Mouse (Mus musculus): ENCODE results near the gene Unc119b. TPM values are rescaled to one million over a fixed set of nuclear protein-coding genes. Genes with fewer than 3 reads are reported as not detected.
A peak's percentile ranks its signal among the peaks of the same experiment; 100 is the strongest.
"Not testable (repeated sequence)": the region's sequence is repeated elsewhere in the genome, so short reads cannot be mapped to it uniquely, and the experiment has no call there.

Gene Unc119b
- total RNA-seq, 2 experiments from 2014 or later: 31.1 to 32.2 TPM

- DNase-seq (ENCODE audit: low spot score in 2 of 2): peak; percentile 99
Measured at GRCm38 (mm10) chr5:115158040-115158983, 23.5 kb upstream of the Unc119b start, which contains the start of gene Mlec. Gene Mlec (minus strand): TSS chr5:115158179.

DNA sequence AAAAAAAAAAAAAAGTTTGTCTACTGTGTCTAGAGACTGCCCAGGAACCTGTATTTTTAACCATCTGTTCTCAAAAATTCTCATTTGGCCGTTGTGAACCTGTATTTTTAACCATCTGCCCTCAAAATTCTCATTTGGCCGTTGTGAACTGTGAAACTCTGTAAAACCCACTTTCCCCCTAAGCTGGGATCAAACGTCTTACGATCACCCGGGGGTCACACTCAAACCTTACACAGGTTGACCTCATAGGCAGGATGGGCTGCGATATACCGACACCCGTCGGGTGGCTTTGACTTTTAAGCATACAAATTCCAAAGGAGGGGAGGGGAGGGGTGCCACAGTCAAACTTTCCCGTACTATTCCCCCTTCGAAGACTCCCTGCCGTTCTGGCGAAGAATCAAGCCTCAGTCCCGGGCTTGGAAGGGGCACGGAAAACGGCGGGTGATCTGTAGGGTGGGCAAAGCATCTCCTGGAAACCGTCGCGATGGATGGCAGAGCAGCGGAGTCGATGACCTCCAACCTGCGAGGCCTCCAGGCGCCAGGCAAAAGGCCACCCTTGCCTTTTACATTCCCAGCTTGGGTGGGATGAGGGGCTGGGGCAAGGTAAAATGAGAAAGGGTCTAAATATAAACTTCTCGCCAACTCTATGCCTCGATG, 22.3 kb upstream of the Unc119b start:
- DNase-seq (ENCODE audit: low spot score in 2 of 2): no peak

- DNase-seq (ENCODE audit: low spot score in 2 of 2): no peak
Measured at GRCm38 (mm10) chr5:115156401-115156800, 21.6 kb upstream of the Unc119b start.

DNA sequence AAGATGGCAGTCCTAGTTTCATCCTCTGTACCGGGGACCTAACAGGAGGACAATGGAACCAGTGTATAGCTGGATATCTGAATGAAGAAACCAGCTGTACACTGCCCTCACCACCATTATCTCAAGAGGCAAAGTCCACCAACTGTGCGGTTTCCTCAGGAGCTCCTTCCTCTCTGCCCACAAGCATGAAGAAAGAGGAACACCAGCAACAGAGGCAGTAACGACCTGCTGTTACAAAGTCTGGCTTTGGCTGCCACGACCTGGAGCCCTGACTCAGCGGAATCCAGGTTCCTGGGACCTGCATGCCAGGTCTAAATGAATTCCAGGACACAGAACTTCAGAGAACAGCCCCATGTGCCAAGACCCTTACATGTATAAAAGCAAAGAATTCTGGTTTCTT, 21.1 kb upstream of the Unc119b start:
- no peak for DNase-seq (ENCODE audit: low spot score in 2 of 2)

- DNase-seq (ENCODE audit: low spot score in 2 of 2): no peak
Measured at GRCm38 (mm10) chr5:115155156-115155631, 20.4 kb upstream of the Unc119b start.

GRCm38 (mm10) chr5:115152132-115152956, 17.6 kb upstream of the Unc119b start:
- no peak for DNase-seq (ENCODE audit: low spot score in 2 of 2)

DNA sequence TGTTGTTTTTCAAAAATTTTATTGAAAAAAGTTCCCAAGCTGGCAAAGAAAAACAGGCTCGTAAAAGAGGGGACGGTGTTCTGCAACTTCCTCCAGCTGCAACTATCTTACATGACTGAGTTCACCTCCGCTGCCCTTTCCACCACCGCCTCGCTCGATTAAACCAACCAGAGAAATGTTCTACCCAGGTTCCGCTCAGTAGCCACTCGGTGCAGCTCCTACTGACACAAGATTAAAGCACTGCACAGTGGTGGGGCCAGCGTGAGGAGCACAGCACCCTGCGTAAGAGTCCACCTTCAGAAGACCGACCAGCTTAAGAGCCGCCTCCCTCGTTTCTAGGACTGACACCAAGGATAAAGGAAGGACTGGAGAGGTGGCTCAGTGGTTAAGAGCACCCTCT, 16.7 kb upstream of the Unc119b start:
- DNase-seq (ENCODE audit: low spot score in 2 of 2): no peak

GRCm38 (mm10) chr5:115150991-115151390, 16.2 kb upstream of the Unc119b start:
- no peak for DNase-seq (ENCODE audit: low spot score in 2 of 2)

GRCm38 (mm10) chr5:115149675-115150459, 15.1 kb upstream of the Unc119b start:
- DNase-seq (ENCODE audit: low spot score in 2 of 2): no peak

GRCm38 (mm10) chr5:115148872-115149271, 14.1 kb upstream of the Unc119b start:
- DNase-seq (ENCODE audit: low spot score in 2 of 2): not testable (repeated sequence)

DNA sequence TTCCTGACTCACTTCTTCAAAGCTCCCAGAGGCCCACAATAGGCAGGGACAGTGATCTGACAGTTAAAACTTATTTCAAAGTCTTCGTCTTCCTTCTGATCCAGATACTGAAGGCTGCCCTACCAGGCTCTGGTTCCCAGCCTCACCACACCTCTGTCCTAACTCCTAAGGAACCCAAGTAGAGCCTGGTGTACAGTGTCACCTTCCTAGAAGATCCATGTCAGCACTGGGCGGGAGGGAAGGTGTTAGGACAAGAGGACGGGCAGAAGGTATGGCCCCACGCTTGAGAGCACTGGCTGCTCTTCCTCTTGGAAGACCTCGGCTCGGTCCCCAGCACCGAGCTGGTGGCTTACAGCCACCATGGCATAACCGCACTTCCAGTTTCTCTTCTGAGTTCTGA, 13.6 kb upstream of the Unc119b start:
- DNase-seq (ENCODE audit: low spot score in 2 of 2): no peak

DNA sequence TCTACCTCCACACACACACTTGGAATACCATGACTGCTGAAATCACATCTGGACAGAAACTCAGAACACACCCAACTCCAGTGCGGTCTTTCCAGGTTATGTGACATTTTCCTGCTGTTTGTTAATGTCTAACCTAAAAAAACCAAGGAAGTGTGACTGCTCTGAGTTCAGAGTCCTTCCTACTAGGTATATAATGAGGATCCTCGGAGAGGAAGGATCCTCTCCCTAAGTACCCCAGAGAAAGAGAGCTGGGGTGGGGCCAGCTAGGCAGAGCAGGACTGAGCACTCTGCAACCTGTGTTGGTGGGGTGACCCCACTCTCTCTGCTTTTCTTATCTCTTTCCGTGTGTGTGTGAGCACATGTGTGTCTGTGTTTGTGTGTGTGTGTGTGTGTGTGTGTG, 12.6 kb upstream of the Unc119b start:
- DNase-seq (ENCODE audit: low spot score in 2 of 2): no peak

DNA sequence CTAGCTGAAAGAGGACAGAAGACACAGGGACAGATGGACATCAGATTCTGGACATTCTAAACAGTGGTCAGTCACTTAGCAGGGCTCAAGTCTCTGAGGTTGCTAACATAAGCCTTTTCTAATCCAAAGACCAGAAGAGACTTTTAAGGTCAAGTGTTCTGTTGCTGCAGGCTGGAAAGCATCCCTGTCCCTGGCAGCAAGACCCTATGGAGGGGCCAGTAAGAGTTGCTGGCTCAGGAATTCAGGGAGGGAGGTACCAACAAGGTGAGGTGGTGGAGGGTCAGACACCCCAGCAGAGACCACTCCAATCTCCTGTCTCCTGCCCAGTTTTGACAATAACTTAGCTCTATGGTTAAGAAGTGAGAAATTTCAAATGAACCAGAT, 12.0 kb upstream of the Unc119b start:
- DNase-seq (ENCODE audit: low spot score in 2 of 2): no peak

GRCm38 (mm10) chr5:115145976-115146746, 11.4 kb upstream of the Unc119b start:
- no peak for DNase-seq (ENCODE audit: low spot score in 2 of 2)

DNA sequence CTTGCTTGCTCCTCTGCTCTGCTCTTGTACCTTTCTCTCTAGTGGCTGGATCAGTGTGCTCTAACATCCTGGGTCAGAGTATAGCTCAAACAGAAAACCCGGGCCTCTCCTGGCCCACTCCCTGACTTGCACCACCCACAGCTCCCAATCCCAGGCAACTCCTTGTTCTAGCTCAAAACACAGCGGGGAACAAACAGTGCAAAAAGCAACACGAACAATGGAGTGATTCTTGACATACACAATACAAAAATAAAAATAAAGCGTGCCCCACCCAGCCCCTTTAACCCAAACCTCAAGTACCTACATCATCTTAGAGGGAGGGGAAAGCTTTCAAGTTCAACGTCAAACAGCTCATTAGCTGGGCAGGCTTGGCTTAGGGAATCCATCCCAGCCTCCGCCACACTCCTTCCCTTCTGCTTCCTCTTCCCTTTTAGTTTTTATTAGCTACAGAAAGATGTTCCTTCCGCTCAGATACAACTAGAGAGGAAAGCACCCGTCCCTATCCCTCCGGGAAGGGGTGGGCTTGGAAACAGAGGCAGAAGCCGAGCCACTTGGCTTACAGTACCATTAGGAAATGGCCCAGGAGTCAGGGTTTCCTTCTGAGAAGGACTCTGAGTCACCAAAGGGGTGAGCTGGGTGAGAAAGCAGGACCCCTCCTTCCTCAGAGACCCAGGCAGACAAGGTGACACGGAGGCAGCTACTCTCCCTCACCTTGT, 10.6 kb upstream of the Unc119b start:
- DNase-seq (ENCODE audit: low spot score in 2 of 2): no peak

DNA sequence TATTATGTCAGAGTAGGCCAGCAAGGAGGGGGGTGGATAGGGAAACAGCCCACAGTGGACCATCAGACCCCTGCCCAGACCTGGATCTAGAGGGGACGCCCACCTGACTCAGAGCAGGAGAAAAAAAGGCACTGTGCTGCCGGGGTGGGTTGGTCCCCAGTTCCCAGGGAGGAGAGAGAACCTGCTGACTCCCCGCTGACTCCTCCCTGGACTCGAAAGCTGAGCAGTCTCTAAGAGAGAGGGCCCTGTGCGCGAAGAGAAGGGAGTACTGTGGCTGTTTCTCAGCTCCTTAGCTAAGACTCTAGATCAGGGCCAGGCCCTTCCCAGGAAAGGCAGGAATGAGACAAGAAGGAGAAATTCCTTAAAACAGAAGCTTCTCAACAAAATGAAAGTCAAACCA, 9.7 kb upstream of the Unc119b start:
- DNase-seq (ENCODE audit: low spot score in 2 of 2): no peak

- peak; percentile 39 to 73 for DNase-seq (ENCODE audit: low spot score in 2 of 2)
Measured at GRCm38 (mm10) chr5:115143552-115143951, 8.8 kb upstream of the Unc119b start.

DNA sequence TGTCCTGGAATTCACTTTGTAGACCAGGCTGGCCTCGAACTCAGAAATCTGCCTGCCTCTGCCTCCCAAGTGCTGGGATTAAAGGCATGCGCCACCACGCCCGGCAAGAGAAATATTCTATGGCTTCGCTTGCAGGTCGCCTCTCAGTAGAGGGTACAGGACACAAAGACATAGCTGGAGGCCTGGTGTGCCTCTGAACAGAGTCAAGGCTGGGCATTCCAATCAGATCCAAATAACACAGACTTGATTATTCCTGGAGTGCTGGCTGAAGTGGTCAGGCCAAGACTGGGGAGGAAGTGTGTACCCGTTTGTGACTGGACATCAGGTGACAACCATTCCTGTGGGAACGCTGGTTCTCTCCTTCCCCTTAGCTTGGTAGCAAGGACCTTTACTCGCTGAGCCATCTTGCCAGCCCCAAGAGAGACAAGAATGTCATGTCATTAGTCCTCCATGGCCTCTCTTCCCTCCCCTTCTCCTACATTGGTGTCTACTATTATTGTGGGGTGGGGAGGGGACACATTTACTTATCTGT, 7.5 kb upstream of the Unc119b start:
- DNase-seq (ENCODE audit: low spot score in 2 of 2): no peak

- no peak for DNase-seq (ENCODE audit: low spot score in 2 of 2)
Measured at GRCm38 (mm10) chr5:115140726-115141125, 6.0 kb upstream of the Unc119b start.

Data from layer of hippocampus, postnatal 14 days (tissue).